ENCODE assay signal across 27 mouse cellular contexts in the genomic region with DNA sequence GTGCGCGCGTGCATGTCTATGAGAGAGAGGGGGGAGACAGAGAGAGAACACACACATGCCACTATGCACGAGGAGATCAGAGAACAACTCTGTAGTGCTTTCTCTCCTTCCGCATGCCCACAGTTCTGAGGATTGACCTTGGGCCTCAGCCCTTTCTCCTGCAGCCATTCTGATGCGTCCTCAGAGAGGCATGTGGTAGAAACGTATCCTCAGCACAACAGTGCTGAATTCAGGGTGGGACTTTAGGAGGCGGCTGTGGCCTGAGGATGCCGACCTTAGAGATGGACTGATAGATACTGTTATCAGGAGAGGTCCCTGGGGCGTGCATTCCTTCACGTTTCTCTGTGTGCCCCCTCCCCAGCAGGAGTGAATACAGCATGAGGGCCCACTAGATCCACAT.
A peak's percentile ranks its signal among the peaks of the same experiment; 100 is the strongest.
DNase-seq lines count a peak whose midpoint lies in the region; ATAC-seq and TF ChIP-seq lines count a peak whose summit lies in the region.
"Had no signal": no experiment of that assay in that cellular context is flagged by ENCODE, and none has a peak within 500 bp of the region (broad histone marks: within the 10 kb centered on the region; RNA-seq: fewer than 3 reads in every experiment).

No protein-coding gene starts in this region.

- no peak overlapping the region for H3K4me3 ChIP-seq in heart, embryonic 10.5 days
- no peak overlapping the region for H3K4me3 ChIP-seq in ES-Bruce4 (ENCODE audit: low read depth, low read length)
- H3K4me3 ChIP-seq in hindbrain, embryonic 11.5 days (ENCODE audit: low read depth, low read length), result no peak overlapping the region
- no peak overlapping the region for H3K4me3 ChIP-seq in intestine, embryonic 16.5 days (ENCODE audit: low read length)
- H3K4me3 ChIP-seq: embryonic facial prominence, embryonic 13.5 days; embryonic facial prominence, embryonic 15.5 days; erythroblast, embryonic 14.5 days; forebrain, embryonic 10.5 days; forebrain, embryonic 12.5 days had no signal

- no peak for TF ChIP-seq CTCF in ES-Bruce4 (IDR thresholded peaks at IDR 0.05; ENCODE audit: low read depth, low read length)

- intact Hi-C loops in heart, postnatal 36 days (cut with DNase I), result no loop called here

- no peak overlapping the region for H3K27ac ChIP-seq in heart, embryonic 10.5 days
- H3K27ac ChIP-seq in ES-Bruce4 (ENCODE audit: insufficient read depth, low read length), result no peak overlapping the region
- no peak overlapping the region for H3K27ac ChIP-seq in hindbrain, embryonic 11.5 days (ENCODE audit: low read depth, low read length)
- H3K27ac ChIP-seq in intestine, embryonic 16.5 days (ENCODE audit: low read length), result no peak overlapping the region
- H3K27ac ChIP-seq: embryonic facial prominence, embryonic 13.5 days; embryonic facial prominence, embryonic 15.5 days; forebrain, embryonic 10.5 days; forebrain, embryonic 12.5 days had no signal

- no peaks in the 10 kb centered on the region for H3K27me3 ChIP-seq in heart, embryonic 10.5 days (ENCODE audit: insufficient read depth, poor library complexity, severe bottlenecking)
- no peaks in the 10 kb centered on the region for H3K27me3 ChIP-seq in ES-Bruce4 (ENCODE audit: control insufficient read depth, insufficient read depth, low read length, poor library complexity, severe bottlenecking)
- no peaks in the 10 kb centered on the region for H3K27me3 ChIP-seq in hindbrain, embryonic 11.5 days (ENCODE audit: control insufficient read depth, insufficient read depth, low read length)
- H3K27me3 ChIP-seq in intestine, embryonic 16.5 days (replicated peaks; ENCODE audit: control insufficient read depth, insufficient read depth, low read length), result no peaks in the 10 kb centered on the region
- H3K27me3 ChIP-seq: embryonic facial prominence, embryonic 13.5 days; embryonic facial prominence, embryonic 15.5 days; forebrain, embryonic 12.5 days; Patski had no signal

- H3K9ac ChIP-seq in ES-Bruce4 (ENCODE audit: low read depth, poor library complexity, severe bottlenecking), result no peak overlapping the region
- no peak overlapping the region for H3K9ac ChIP-seq in hindbrain, embryonic 11.5 days (ENCODE audit: low read depth, low read length)
- no peak overlapping the region for H3K9ac ChIP-seq in intestine, embryonic 16.5 days (ENCODE audit: low read depth, low read length)
- H3K9ac ChIP-seq: embryonic facial prominence, embryonic 13.5 days; embryonic facial prominence, embryonic 15.5 days; forebrain, embryonic 12.5 days had no signal

- peak; percentile 54 for DNase-seq in heart, embryonic 10.5 days (ENCODE audit: low spot score)
- DNase-seq in heart, postnatal 36 days, result no peak
- DNase-seq in ES-CJ7 (ENCODE audit: low read depth, low spot score) (peak; percentile 19), R1 (ENCODE audit: low read depth, low spot score) (peak; percentile 37)
- no peak for DNase-seq in hindbrain, embryonic 11.5 days (ENCODE audit: low spot score)
- DNase-seq: adrenal gland, postnatal 10 days; adrenal gland, postnatal 25 days; cerebellum, adult 11 months; cerebellum, adult 18-20 months; cerebellum, adult 8-10 months; cerebellum, adult 9-11 months; cerebellum, postnatal 14 days; cerebellum, postnatal 36 days; embryo, embryonic 11 days had no signal

- TF ChIP-seq POLR2A in ES-Bruce4 (IDR thresholded peaks at IDR 0.05; ENCODE audit: insufficient read depth, low read length), result no peak

- no peak overlapping the region for H3K4me2 ChIP-seq in hindbrain, embryonic 11.5 days (replicated peaks; ENCODE audit: low read depth, low read length)
- no peak overlapping the region for H3K4me2 ChIP-seq in intestine, embryonic 16.5 days (ENCODE audit: low read depth, low read length)
- H3K4me2 ChIP-seq: embryonic facial prominence, embryonic 13.5 days; embryonic facial prominence, embryonic 15.5 days; forebrain, embryonic 12.5 days had no signal

- 55% methylated on average over 11 of the region's 11 CpGs for WGBS in heart, embryonic 10.5 days
- WGBS in hindbrain, embryonic 11.5 days, result 81% methylated on average over 11 of the region's 11 CpGs
- WGBS in intestine, embryonic 16.5 days, result 75% methylated on average over 11 of the region's 11 CpGs

- peaks cover 5% of the 10 kb centered on the region; the same call in 1 of the 2 replicates for H3K4me1 ChIP-seq in heart, embryonic 10.5 days
- peaks cover 3% of the 10 kb centered on the region for H3K4me1 ChIP-seq in ES-Bruce4 (ENCODE audit: control insufficient read depth, insufficient read depth, low read length)
- H3K4me1 ChIP-seq in hindbrain, embryonic 11.5 days (replicated peaks; ENCODE audit: control insufficient read depth, insufficient read depth, low read length), result no peaks in the 10 kb centered on the region
- H3K4me1 ChIP-seq in intestine, embryonic 16.5 days (ENCODE audit: control insufficient read depth, insufficient read depth, low read length), result no peaks in the 10 kb centered on the region
- H3K4me1 ChIP-seq: embryonic facial prominence, embryonic 13.5 days; embryonic facial prominence, embryonic 15.5 days; forebrain, embryonic 12.5 days had no signal

- peaks cover 13% of the 10 kb centered on the region; the same call in 1 of the 2 replicates for H3K36me3 ChIP-seq in heart, embryonic 10.5 days
- no peaks in the 10 kb centered on the region for H3K36me3 ChIP-seq in ES-Bruce4 (ENCODE audit: control insufficient read depth, insufficient read depth, low read length, poor library complexity, severe bottlenecking)
- H3K36me3 ChIP-seq in hindbrain, embryonic 11.5 days (ENCODE audit: control insufficient read depth, insufficient read depth, low read length), result no peaks in the 10 kb centered on the region
- peaks cover 4% of the 10 kb centered on the region; the same call in 1 of the 2 replicates for H3K36me3 ChIP-seq in intestine, embryonic 16.5 days (ENCODE audit: control insufficient read depth, insufficient read depth, low read length)
- H3K36me3 ChIP-seq: forebrain, embryonic 12.5 days had no signal

- no peak for ATAC-seq in hindbrain, embryonic 11.5 days (ENCODE audit: low FRiP score)
- ATAC-seq in intestine, embryonic 16.5 days, result no peak
- no peak for ATAC-seq in monocyte, adult 5-6 weeks (replicated peaks; ENCODE audit: insufficient number of reproducible peaks, low FRiP score, low TSS enrichment, poor library complexity, severe bottlenecking)
- ATAC-seq: activated CD4-positive, CD25-positive, alpha-beta regulatory T cell, adult 4 months; forebrain, embryonic 14.5 days; forebrain, embryonic 16.5 days; Patski had no signal

- peak; percentile 75 for TF ChIP-seq EP300 in ES-Bruce4 (IDR thresholded peaks at IDR 0.05; ENCODE audit: insufficient read depth, low read depth, low read length)

- H3K9me3 ChIP-seq in heart, embryonic 10.5 days, result no peaks in the 10 kb centered on the region
- no peaks in the 10 kb centered on the region for H3K9me3 ChIP-seq in ES-Bruce4 (replicated peaks; ENCODE audit: control insufficient read depth, insufficient read depth, low read length, poor library complexity, severe bottlenecking)
- H3K9me3 ChIP-seq in hindbrain, embryonic 11.5 days (ENCODE audit: control insufficient read depth, low read length), result no peaks in the 10 kb centered on the region
- no peaks in the 10 kb centered on the region for H3K9me3 ChIP-seq in intestine, embryonic 16.5 days (ENCODE audit: control insufficient read depth, low read length)
- H3K9me3 ChIP-seq: embryonic facial prominence, embryonic 13.5 days; embryonic facial prominence, embryonic 15.5 days; forebrain, embryonic 10.5 days; forebrain, embryonic 12.5 days; G1E had no signal

Comparison
In these comparisons a context has a peak if more than half of its experiments do, and no peak if none do; other contexts are left out.
1. DNase-seq: peak in heart, embryonic 10.5 days (single experiment), ES-CJ7 (single experiment) and R1 (single experiment); none in heart, postnatal 36 days (0 of 2) and hindbrain, embryonic 11.5 days (single experiment).